ENCODE assay signal across 19 mouse cellular contexts in genomic region chr5:142524711-142525464, GRCm38 (mm10). TPM values are rescaled to one million over a fixed set of nuclear protein-coding genes. Genes with fewer than 3 reads are reported as not detected.
DNase-seq lines count a peak whose midpoint lies in the region; ATAC-seq and TF ChIP-seq lines count a peak whose summit lies in the region.
"Had no signal": no experiment of that assay in that cellular context is flagged by ENCODE, and none has a peak within 500 bp of the region (broad histone marks: within the 10 kb centered on the region; RNA-seq: fewer than 3 reads in every experiment).

No protein-coding gene starts in this region.

- peaks cover 2% of the 10 kb centered on the region for H3K27me3 ChIP-seq in heart, embryonic 16.5 days (ENCODE audit: control insufficient read depth, insufficient read depth, low read length)
- H3K27me3 ChIP-seq in stomach, embryonic 14.5 days (ENCODE audit: control insufficient read depth, insufficient read depth, low read length): no peaks in the 10 kb centered on the region
- H3K27me3 ChIP-seq in stomach, postnatal 0 days (ENCODE audit: control insufficient read depth, insufficient read depth, low read length): no peaks in the 10 kb centered on the region
- H3K27me3 ChIP-seq in stomach, embryonic 16.5 days (ENCODE audit: control insufficient read depth, insufficient read depth, low read length): peaks cover under 1% of the 10 kb centered on the region; the same call in 1 of the 2 replicates

- TF ChIP-seq CTCF in stomach, postnatal 0 days (IDR thresholded peaks at IDR 0.05; ENCODE audit: low read depth): no peak

- H3K4me3 ChIP-seq in heart, embryonic 16.5 days (ENCODE audit: low read length): no peak overlapping the region
- H3K4me3 ChIP-seq in stomach, embryonic 14.5 days (ENCODE audit: low read depth, low read length): no peak overlapping the region
- H3K4me3 ChIP-seq in stomach, postnatal 0 days (ENCODE audit: low read depth, low read length): no peak overlapping the region
- H3K4me3 ChIP-seq in stomach, embryonic 16.5 days (replicated peaks; ENCODE audit: low read length): no peak overlapping the region
- H3K4me3 ChIP-seq: forebrain, embryonic 12.5 days had no signal

- H3K36me3 ChIP-seq in heart, embryonic 16.5 days (ENCODE audit: control insufficient read depth, insufficient read depth): no peaks in the 10 kb centered on the region
- H3K36me3 ChIP-seq in stomach, embryonic 14.5 days (ENCODE audit: control insufficient read depth, insufficient read depth, low read length): no peaks in the 10 kb centered on the region
- no peaks in the 10 kb centered on the region for H3K36me3 ChIP-seq in stomach, postnatal 0 days (ENCODE audit: control insufficient read depth, insufficient read depth, low read length)
- H3K36me3 ChIP-seq in stomach, embryonic 16.5 days (ENCODE audit: control insufficient read depth, insufficient read depth, low read length): no peaks in the 10 kb centered on the region
- H3K36me3 ChIP-seq: forebrain, embryonic 12.5 days had no signal

- H3K9ac ChIP-seq in heart, embryonic 16.5 days (ENCODE audit: low read length): no peak overlapping the region
- H3K9ac ChIP-seq in stomach, embryonic 14.5 days (replicated peaks; ENCODE audit: low read depth, low read length): no peak overlapping the region
- no peak overlapping the region for H3K9ac ChIP-seq in stomach, postnatal 0 days (ENCODE audit: low read length)
- H3K9ac ChIP-seq in stomach, embryonic 16.5 days (ENCODE audit: low read length): no peak overlapping the region
- H3K9ac ChIP-seq: forebrain, embryonic 12.5 days had no signal

- H3K27ac ChIP-seq in heart, embryonic 16.5 days (ENCODE audit: low read length): peak overlapping the region; percentile 13; the same call in 1 of the 2 replicates
- peak overlapping the region; percentile 33; the same call in 1 of the 2 replicates for H3K27ac ChIP-seq in stomach, embryonic 14.5 days (ENCODE audit: low read length)
- no peak overlapping the region for H3K27ac ChIP-seq in stomach, postnatal 0 days (replicated peaks)
- H3K27ac ChIP-seq in stomach, embryonic 16.5 days (ENCODE audit: low read length): peak overlapping the region; percentile 56
- H3K27ac ChIP-seq: forebrain, embryonic 12.5 days had no signal

- ATAC-seq in heart, embryonic 16.5 days (replicated peaks; ENCODE audit: extremely low read depth, insufficient read depth, low FRiP score): 0 out of 2 replicates have a peak, but pooled peaks have one; percentile 14
- ATAC-seq in stomach, embryonic 14.5 days (ENCODE audit: insufficient number of reproducible peaks, insufficient read depth, low FRiP score, low read depth): no peak
- no peak for ATAC-seq in stomach, postnatal 0 days (ENCODE audit: low FRiP score, low TSS enrichment)
- ATAC-seq in stomach, embryonic 16.5 days (ENCODE audit: insufficient read depth, low FRiP score): 0 out of 2 replicates have a peak, but pooled peaks have one; percentile 7
- ATAC-seq: CD4-positive, CD25-positive, alpha-beta regulatory T cell, adult 4 months; inflammation-experienced regulatory T-cells, adult 6 months had no signal

- WGBS in heart, embryonic 16.5 days: 44% methylated on average over 8 of the region's 8 CpGs
- WGBS in stomach, embryonic 14.5 days: 61% methylated on average over 8 of the region's 8 CpGs
- WGBS in stomach, postnatal 0 days: 61% methylated on average over 8 of the region's 8 CpGs
- WGBS in stomach, embryonic 16.5 days: 55% methylated on average over 8 of the region's 8 CpGs

- no peak for DNase-seq in heart, adult 8-10 months (ENCODE audit: low spot score)
- DNase-seq in stomach, postnatal 0 days (ENCODE audit: low spot score): no peak
- DNase-seq in lung, postnatal 14 days: peak; percentile 37
- DNase-seq in kidney, postnatal 14 days: no peak
- DNase-seq: adrenal gland, postnatal 25 days; embryo, embryonic 11 days; kidney, postnatal 36 days; midbrain, embryonic 14.5 days; thymus, postnatal 14 days had no signal

- H3K4me2 ChIP-seq in heart, embryonic 16.5 days (ENCODE audit: low read depth, low read length): peak overlapping the region; percentile 10; the same call in 1 of the 2 replicates
- no peak overlapping the region for H3K4me2 ChIP-seq in stomach, embryonic 14.5 days (replicated peaks; ENCODE audit: low read depth, low read length)
- H3K4me2 ChIP-seq in stomach, postnatal 0 days (replicated peaks; ENCODE audit: low read depth): no peak overlapping the region
- no peak overlapping the region for H3K4me2 ChIP-seq in stomach, embryonic 16.5 days (ENCODE audit: low read depth, low read length)
- H3K4me2 ChIP-seq: forebrain, embryonic 12.5 days; liver, embryonic 11.5 days had no signal

- no peak for TF ChIP-seq EP300 in stomach, postnatal 0 days (optimal IDR thresholded peaks at IDR 0.05)

- no peaks in the 10 kb centered on the region; the same call in 1 of the 2 replicates for H3K9me3 ChIP-seq in heart, embryonic 16.5 days (replicated peaks; ENCODE audit: control insufficient read depth, low read length)
- no peaks in the 10 kb centered on the region for H3K9me3 ChIP-seq in stomach, embryonic 14.5 days (ENCODE audit: control insufficient read depth, low read depth, low read length)
- no peaks in the 10 kb centered on the region for H3K9me3 ChIP-seq in stomach, postnatal 0 days (ENCODE audit: control insufficient read depth, low read length)
- H3K9me3 ChIP-seq in stomach, embryonic 16.5 days (replicated peaks; ENCODE audit: control insufficient read depth, low read length): no peaks in the 10 kb centered on the region
- H3K9me3 ChIP-seq: forebrain, embryonic 12.5 days had no signal

- peaks cover 6% of the 10 kb centered on the region for H3K4me1 ChIP-seq in heart, embryonic 16.5 days (ENCODE audit: control insufficient read depth, insufficient read depth, low read length)
- 0 out of 2 replicates have a peak, but pooled peaks cover 6% of the 10 kb centered on the region for H3K4me1 ChIP-seq in stomach, embryonic 14.5 days (ENCODE audit: control insufficient read depth, insufficient read depth, low read length)
- H3K4me1 ChIP-seq in stomach, postnatal 0 days (replicated peaks; ENCODE audit: control insufficient read depth, insufficient read depth): no peaks in the 10 kb centered on the region
- H3K4me1 ChIP-seq in stomach, embryonic 16.5 days (ENCODE audit: control insufficient read depth, insufficient read depth, low read length): no peaks in the 10 kb centered on the region
- H3K4me1 ChIP-seq: forebrain, embryonic 12.5 days had no signal

RNA-seq across cellular contexts. Expression of gene Papolb, which starts 5.0 kb away (rescaled TPM):
- 0.05 and 0.14 TPM in 2 replicates for polyA plus RNA-seq in heart, embryonic 16.5 days (2015; fragmentation: Nextera tagmentation; extraction: Ambion mirVana)
- total RNA-seq in heart, adult 8-10 months (2022): under 1 TPM in 3 of 4 experiments, not detected in 1; 0.06 to 0.16 (median 0.06) TPM
- polyA plus RNA-seq in stomach, embryonic 14.5 days (2014; fragmentation: Nextera tagmentation; extraction: Ambion mirVana): 0.07 and 0.27 TPM in 2 replicates
- polyA plus RNA-seq in stomach, postnatal 0 days (2015; fragmentation: Nextera tagmentation; extraction: Ambion mirVana): not detected in 2 replicates
- polyA plus RNA-seq in stomach, embryonic 16.5 days (2015; fragmentation: Nextera tagmentation; extraction: Ambion mirVana): not detected in 2 replicates
- total RNA-seq: granulocyte monocyte progenitor cell, adult 5-6 weeks; megakaryocyte progenitor cell, adult 5-6 weeks; MEL had no signal
- polyA plus RNA-seq: CD4-positive, CD25-positive, alpha-beta regulatory T cell, adult 4 months; inflammation-experienced regulatory T-cells, adult 6 months had no signal

RNA-seq across cellular contexts. Expression of gene Radil, which starts 26.0 kb away (rescaled TPM):
- 9.0 and 11.9 TPM in 2 replicates for polyA plus RNA-seq in heart, embryonic 16.5 days (2015; fragmentation: Nextera tagmentation; extraction: Ambion mirVana)
- total RNA-seq in heart, adult 8-10 months (2022): 1 to 10 TPM; 1.2 to 2.3 (median 1.8) TPM
- 1.6 and 2.1 TPM in 2 replicates for polyA plus RNA-seq in stomach, embryonic 14.5 days (2014; fragmentation: Nextera tagmentation; extraction: Ambion mirVana)
- polyA plus RNA-seq in stomach, postnatal 0 days (2015; fragmentation: Nextera tagmentation; extraction: Ambion mirVana): 0.36 and 0.44 TPM in 2 replicates
- 1.8 and 2.4 TPM in 2 replicates for polyA plus RNA-seq in stomach, embryonic 16.5 days (2015; fragmentation: Nextera tagmentation; extraction: Ambion mirVana)
- total RNA-seq: granulocyte monocyte progenitor cell, adult 5-6 weeks; megakaryocyte progenitor cell, adult 5-6 weeks had no signal
- polyA plus RNA-seq: CD4-positive, CD25-positive, alpha-beta regulatory T cell, adult 4 months; inflammation-experienced regulatory T-cells, adult 6 months had no signal

Comparison
In these comparisons a context has a peak if more than half of its experiments do, and no peak if none do; other contexts are left out.
1. ATAC-seq: peak in heart, embryonic 16.5 days (single experiment) and stomach, embryonic 16.5 days (single experiment); none in stomach, embryonic 14.5 days (single experiment) and stomach, postnatal 0 days (single experiment).